16 mouse cellular contexts compared by ENCODE assay signal in the genomic region with DNA sequence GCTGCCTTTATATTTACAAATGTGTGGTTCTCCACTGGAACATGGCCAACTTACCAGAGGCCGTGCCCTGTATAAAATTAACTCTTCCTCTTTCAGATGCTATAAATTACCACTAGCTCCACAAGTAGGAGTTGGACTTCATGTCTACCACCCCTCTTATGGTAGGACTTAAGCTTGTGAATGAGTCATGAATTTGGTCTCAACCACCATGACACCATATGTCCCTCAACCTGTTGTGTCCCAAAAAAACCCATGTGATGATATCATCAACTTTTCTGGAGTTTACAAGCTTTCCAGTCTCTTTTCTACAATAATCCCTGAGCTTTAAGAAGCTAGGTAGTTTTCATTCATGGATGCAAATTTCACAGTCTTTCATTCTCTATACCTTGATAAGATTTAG.
DNase-seq lines count a peak whose midpoint lies in the region.
"Had no signal": no experiment of that assay in that cellular context is flagged by ENCODE, and none has a peak within 500 bp of the region (broad histone marks: within the 10 kb centered on the region; RNA-seq: fewer than 3 reads in every experiment).

No protein-coding gene starts in this region.

- peak; percentile 2 for DNase-seq in layer of hippocampus, adult 9-11 months
- no peak for DNase-seq in layer of hippocampus, postnatal 36 days
- DNase-seq in right cerebral cortex, adult 2 months (ENCODE audit: low spot score in 2 of 2): peak; percentile 6 to 8
- no peak for DNase-seq in right cerebral cortex, postnatal 14 days
- DNase-seq in telencephalon, adult 2 months (ENCODE audit: low read depth, low spot score): peak; percentile 23
- DNase-seq in ovary, postnatal 10 days (ENCODE audit: low spot score): no peak
- DNase-seq: adrenal gland, postnatal 10 days; adrenal gland, postnatal 36 days; cerebellum, adult 11 months; cerebellum, adult 9-11 months; cerebellum, postnatal 25 days; forebrain, postnatal 0 days; gastrocnemius, postnatal 25 days; heart, adult 18-20 months; heart, postnatal 10 days; heart, postnatal 36 days had no signal

Comparison
In these comparisons a context has a peak if more than half of its experiments do, and no peak if none do; other contexts are left out.
1. DNase-seq: peak in layer of hippocampus, adult 9-11 months (single experiment), right cerebral cortex, adult 2 months (2 of 2) and telencephalon, adult 2 months (single experiment); none in layer of hippocampus, postnatal 36 days (0 of 2), right cerebral cortex, postnatal 14 days (single experiment) and ovary, postnatal 10 days (single experiment).